Mouse (Mus musculus) gastrocnemius, postnatal 25 days (tissue): Measurements from ENCODE around the gene Trim11. TPM values are rescaled to one million over a fixed set of nuclear protein-coding genes. Genes with fewer than 3 reads are reported as not detected.
"Not testable (repeated sequence)": the region's sequence is repeated elsewhere in the genome, so short reads cannot be mapped to it uniquely, and the experiment has no call there.

Experiments used
- DNase-seq: peaks from one replicate; pipeline ENCODE4 v3.0.0; 2022
- long read RNA-seq, 2 experiments: library from polyadenylated mRNA; stranded (forward); transcript quantifications; one replicate each; pipeline ENCODE4 v2.0.0; 2021
- total RNA-seq, 2 experiments: library from RNA; stranded (reverse); gene quantifications; 1 replicate in 1 of 2; 2 replicates in 1 of 2; pipeline ENCODE4 v1.2.3; 2021

Gene Trim11
- total RNA-seq: 1 to 10 TPM; 6.7 to 8.1 TPM
- long read RNA-seq, experiment 1, partial matches to known transcripts: 0 of 5 reads
- long read RNA-seq, experiment 1, other reads (novel, unspliced or antisense): 5 of 5 reads
- long read RNA-seq, experiment 2, partial matches to known transcripts: 1 of 8 reads
- long read RNA-seq, experiment 2, other reads (novel, unspliced or antisense): 7 of 8 reads

DNA sequence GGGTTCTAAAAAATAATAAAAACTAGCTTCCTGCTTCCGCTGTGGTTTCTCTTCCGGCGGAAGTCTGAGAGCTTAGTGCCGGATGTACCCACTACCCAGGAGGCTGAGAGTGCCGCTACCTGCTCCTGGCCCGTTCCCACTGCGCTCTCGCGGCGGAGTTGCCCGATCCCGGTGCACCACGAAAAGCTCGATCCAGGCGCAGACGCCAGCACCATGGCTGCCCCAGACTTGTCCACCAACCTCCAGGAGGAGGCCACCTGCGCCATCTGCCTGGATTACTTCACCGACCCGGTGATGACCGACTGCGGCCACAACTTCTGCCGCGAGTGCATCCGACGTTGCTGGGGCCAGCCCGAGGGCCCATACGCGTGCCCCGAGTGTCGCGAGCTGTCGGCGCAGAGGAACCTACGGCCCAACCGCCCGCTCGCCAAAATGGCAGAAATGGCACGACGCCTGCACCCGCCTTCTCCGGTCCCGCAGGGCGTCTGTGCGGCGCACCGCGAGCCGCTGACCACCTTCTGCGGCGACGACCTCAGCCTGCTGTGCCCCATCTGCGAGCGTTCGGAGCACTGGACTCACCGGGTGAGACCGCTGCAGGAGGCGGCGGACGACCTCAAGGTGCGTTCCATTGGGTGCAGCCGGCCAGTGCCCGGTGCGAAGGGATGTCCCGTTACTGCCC lies at the start of gene Trim11:
TSS of gene Trim11 (plus strand) at position 67 of the 679 bp plus-strand sequence.
- peak; percentile 56 for DNase-seq

DNA sequence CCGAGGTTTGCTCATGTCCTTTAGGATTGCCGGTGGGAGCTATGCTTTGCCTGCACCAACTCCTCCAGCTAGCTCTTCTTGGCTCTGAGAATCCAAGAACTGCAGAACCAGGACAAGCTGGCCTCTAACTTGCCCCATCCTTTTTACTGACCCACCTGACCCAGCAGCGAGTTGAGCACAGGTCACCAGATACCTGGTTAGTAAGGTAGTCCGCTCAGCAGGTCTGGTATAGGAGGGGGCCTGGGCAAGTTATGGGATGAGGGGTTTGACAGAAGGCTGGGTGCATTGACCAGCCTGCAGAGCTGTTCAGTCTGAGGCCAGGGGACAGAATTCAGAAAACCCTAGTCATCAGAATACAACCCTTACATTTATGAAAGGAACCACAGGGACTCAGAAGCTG lies 48.8 kb upstream of the Trim11 start:
- DNase-seq: no peak

- DNase-seq: no peak
These were observed 48.3 kb upstream of the Trim11 start for GRCm38 (mm10) chr11:58929641-58930040.

GRCm38 (mm10) chr11:58930254-58930653 lies 47.6 kb upstream of the Trim11 start:
- no peak for DNase-seq

- no peak for DNase-seq
These were observed 46.3 kb upstream of the Trim11 start for GRCm38 (mm10) chr11:58931576-58931975.

DNA sequence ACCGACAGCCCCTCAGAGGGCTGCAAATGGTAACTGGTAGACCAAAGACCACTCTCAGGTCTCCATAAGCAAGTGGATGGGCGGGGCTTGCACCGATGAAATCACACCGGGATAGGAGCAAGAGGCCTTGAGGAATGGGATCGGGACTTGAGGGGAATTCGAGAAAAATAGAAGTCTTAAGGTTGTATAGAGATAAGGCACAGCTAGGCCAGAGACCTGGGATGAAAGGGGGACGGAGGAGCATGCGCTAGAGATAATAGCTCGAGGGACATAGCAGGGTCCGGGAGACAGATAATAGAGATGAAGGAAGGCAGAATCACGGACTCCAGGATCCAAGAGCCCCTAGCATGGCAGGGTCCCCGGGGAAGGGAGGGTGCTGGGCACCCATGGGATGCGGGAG lies 40.0 kb upstream of the Trim11 start:
- no peak for DNase-seq

- peak; percentile 91 for DNase-seq
These were observed 39.4 kb upstream of the Trim11 start, which contains the start of gene Rnf187 for GRCm38 (mm10) chr11:58938322-58939087. Gene Rnf187, minus strand, starts transcription at chr11:58938916.

DNA sequence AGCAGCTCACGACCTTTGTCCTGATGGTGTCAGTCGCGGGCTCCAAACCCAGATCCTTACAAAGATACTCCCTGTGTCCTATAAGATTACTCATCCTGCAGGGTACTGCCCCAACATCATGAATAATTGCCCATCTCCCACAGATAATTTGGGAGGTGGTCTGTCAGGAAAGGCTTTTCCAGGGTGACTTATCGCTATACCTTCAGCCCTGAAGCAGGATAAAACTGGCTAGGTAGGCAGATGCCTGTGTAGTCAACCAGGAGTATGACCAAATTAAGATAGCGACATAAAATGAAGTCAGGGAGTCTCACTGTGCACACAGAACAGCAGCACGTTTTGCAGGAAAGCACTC lies 38.8 kb upstream of the Trim11 start:
- no peak for DNase-seq

DNA sequence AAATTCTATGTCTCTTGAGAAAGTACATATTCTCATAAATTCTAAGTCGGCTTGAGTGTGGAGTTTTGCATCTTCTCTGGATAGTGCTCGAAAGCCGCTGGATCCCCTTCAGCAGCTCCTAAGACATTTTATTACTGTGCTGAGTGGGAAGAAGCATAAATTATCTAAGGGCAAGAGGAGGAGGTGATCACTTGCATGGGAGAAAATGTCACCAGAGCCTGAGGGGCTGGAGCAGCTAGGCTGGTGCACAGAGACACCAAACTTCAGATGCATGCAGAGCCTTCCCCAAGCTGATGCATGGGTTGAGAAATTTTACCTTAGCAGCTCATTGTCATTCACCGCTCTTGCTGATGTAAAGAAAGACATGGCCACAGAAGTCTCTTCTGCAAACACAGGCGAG lies 33.8 kb upstream of the Trim11 start:
- no peak for DNase-seq

DNA sequence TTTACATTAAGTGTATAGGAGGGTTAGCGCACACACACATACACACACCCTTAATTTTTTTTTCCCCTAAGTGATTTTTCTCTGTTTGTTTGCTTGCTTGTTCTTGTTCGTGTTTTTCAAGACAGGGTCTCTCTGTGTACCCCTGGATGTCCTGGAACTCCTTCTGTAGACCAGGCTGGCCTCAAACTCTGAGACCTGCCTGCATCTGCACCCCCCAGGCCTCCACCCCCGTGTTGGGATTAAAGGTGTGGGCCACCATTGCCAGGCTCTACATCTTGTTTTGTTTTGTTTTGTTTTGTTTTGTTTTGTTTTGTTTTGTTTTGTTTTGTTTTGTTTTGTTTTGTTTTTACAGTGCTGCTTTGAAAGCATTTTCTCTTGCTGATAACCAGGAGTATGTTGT lies 30.6 kb upstream of the Trim11 start:
- no peak for DNase-seq

DNA sequence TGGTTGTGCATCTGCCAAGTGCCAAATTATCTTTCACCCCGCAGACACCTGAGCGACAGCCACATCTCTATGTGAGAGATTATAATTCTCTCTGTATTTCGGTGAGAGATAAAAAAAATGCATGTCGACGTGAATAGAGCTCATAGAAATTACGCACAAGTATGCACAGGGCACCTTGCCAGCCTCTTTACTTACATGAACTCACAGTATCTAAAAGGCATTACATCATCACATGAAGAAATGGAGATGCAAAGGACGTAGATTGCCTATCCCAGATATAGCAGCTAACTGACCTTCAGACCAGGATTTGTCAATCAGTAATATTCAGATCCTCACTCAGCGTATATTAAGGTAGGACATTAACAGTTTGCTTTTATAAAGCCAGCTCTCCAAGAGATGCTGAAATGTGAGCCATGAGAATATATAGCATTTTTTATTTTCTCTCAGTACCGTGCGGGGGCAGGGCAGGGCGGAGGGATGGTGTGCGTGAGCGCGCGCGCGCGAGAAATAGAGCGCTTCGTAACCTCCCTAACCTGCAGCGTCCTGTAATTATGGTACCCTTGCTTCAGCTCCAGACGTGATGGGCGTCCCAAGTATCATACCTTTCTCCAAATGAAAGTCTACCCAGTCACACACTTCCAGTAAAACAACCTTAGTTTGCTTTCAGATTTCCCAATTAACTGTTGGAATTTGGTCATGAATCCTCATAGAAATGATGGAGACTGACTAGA lies 29.9 kb upstream of the Trim11 start:
- DNase-seq: no peak

DNA sequence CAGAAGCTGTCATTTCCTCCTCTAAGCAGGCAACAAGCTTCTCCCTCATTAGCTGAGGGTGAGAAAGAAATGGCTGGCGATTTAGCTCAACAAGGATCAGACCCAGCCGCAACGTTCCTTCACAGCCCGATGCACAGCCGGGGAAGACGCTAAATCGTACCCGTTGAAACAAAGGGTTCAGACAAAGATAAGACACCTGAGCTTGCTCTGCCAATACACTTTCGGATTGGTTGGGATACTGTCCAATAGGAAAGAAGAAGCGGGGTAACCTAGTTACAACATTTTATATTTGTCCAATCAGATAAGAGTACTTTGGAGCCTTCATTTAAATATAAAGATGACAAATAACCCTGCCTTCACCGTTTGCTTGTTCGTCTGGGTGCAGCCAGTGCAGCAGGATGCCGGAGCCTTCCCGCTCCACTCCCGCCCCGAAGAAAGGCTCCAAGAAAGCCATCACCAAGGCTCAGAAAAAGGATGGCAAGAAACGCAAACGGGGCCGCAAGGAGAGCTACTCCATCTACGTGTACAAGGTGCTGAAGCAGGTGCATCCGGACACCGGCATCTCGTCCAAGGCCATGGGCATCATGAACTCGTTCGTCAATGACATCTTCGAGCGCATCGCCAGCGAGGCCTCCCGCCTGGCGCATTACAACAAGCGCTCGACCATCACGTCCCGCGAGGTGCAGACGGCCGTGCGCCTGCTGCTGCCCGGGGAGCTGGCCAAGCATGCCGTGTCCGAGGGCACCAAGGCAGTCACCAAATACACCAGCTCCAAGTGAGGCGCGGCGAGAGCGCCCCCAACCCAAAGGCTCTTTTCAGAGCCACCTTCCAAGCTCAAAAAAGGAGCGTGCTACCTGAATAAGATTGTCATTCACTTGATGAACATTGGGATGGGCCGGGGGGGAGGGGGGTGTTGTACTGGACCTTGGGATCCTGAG lies 29.1 kb upstream of the Trim11 start, which contains the start of gene Hist3h2ba:
TSS of gene Hist3h2ba (plus strand) at position 379 of the 938 bp plus-strand sequence.
- no peak for DNase-seq

GRCm38 (mm10) chr11:58949480-58950431 lies 28.1 kb upstream of the Trim11 start:
- no peak for DNase-seq

DNA sequence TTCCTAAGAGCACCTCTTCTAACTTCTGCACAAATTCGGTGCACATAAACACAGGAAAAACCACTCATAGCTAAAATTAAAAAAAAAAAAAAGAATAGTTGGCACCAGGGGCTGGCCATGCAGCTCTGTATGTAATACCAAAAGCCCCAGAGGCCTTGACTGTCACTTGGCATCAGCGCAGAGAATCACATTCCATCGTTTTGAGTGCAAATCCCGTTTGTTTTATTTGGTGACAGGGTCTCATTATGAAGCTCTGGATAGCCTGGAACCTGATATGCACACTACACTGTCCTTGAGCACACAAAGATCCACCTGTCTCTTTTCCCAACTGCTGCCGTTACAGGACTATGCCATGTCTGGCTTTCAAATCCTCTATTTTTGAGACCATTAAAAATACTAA lies 26.7 kb upstream of the Trim11 start:
- no peak for DNase-seq

GRCm38 (mm10) chr11:58953351-58954169 lies 24.3 kb upstream of the Trim11 start:
- DNase-seq: no peak

GRCm38 (mm10) chr11:58954170-58954419 lies 23.8 kb upstream of the Trim11 start:
- DNase-seq: not testable (repeated sequence)

DNA sequence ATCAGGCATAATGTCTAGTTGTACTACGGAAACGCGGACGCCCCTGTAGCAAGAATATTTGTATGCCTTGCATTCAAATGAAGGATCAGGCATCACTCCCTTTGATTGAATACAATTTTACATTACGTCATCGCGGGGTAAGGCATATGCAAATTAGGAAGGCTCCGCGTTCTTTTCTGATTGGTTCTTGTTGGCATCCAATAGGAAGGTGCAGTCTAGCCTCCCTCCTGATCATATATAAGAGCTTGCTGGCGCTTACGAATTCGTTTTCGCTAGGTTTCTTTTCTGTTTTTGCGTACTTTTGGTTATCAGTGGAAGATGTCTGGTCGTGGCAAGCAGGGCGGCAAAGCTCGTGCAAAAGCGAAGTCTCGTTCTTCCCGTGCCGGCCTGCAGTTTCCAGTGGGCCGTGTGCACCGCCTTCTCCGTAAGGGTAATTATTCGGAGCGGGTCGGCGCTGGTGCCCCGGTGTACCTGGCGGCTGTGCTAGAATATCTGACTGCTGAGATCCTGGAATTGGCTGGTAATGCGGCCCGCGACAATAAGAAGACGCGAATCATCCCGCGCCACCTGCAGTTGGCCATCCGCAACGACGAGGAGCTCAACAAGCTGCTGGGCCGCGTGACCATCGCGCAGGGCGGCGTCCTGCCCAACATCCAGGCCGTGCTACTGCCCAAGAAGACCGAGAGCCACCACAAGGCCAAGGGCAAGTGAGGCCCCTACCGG lies 23.3 kb upstream of the Trim11 start, which contains the start of the genes Hist3h2a and Trim17:
TSS of gene Hist3h2a (plus strand) at position 266 of the 723 bp plus-strand sequence.
TSS of gene Trim17 (plus strand) at position 266 of the 723 bp plus-strand sequence.
- peak; percentile 85 for DNase-seq

GRCm38 (mm10) chr11:58955143-58955867 lies 22.6 kb upstream of the Trim11 start:
- no peak for DNase-seq
